Mouse (Mus musculus) bone marrow macrophage, adult 2 months (primary cell): Measurements from ENCODE around the gene Rd3. TPM values are rescaled to one million over a fixed set of nuclear protein-coding genes. Genes with fewer than 3 reads are reported as not detected.
A peak's percentile ranks its signal among the peaks of the same experiment; 100 is the strongest.

ENCODE experiments used
- H3K27ac ChIP-seq: 2 replicates; pipeline ENCODE4 v1.5.1; 2012; ENCODE audit warnings: low read depth, low read length; ENCODE audit not compliant: insufficient read depth
- H3K4me1 ChIP-seq: 2 replicates; pipeline ENCODE4 v1.6.1; 2012; ENCODE audit warnings: low read length; ENCODE audit not compliant: control insufficient read depth, insufficient read depth
- H3K4me3 ChIP-seq: 2 replicates; pipeline ENCODE4 v1.5.1; 2012; ENCODE audit warnings: mild to moderate bottlenecking, low read length, moderate library complexity; ENCODE audit not compliant: insufficient read depth
- CTCF ChIP-seq: IDR thresholded peaks from 2 replicates; pipeline ENCODE4 v1.5.1; 2012; ENCODE audit warnings: low read depth, mild to moderate bottlenecking, low read length, moderate library complexity
- POLR2A ChIP-seq: IDR thresholded peaks from 2 replicates; pipeline ENCODE4 v1.6.1; 2012; ENCODE audit warnings: mild to moderate bottlenecking, low read depth, low read length, borderline replicate concordance
- polyA plus RNA-seq: library from polyadenylated mRNA; stranded (reverse); fragments of >200 nt; gene quantifications from 2 replicates; pipeline ENCODE4 v1.2.4, GENCODE M21; 2012; ENCODE audit not compliant: missing spikeins, insufficient read depth, insufficient read length

The Rd3 gene
- polyA plus RNA-seq, 1 experiment, result 0.43 TPM

GRCm38 (mm10) chr1:191963413-191963812 is 13.8 kb upstream of the Rd3 start:
- Histone ChIP-seq H3K4me3 (no peak overlapping the region), H3K27ac (no peak overlapping the region), H3K4me1 (peaks cover 10% of the 10 kb centered on the region)
- no peak for TF ChIP-seq POLR2A
- no peak for TF ChIP-seq CTCF

GRCm38 (mm10) chr1:191963948-191964772 is 13.0 kb upstream of the Rd3 start:
- Histone ChIP-seq H3K4me1 (peaks cover 10% of the 10 kb centered on the region), H3K27ac (no peak overlapping the region), H3K4me3 (no peak overlapping the region)
- TF ChIP-seq CTCF, result peak; percentile 64
- TF ChIP-seq POLR2A, result no peak

- TF ChIP-seq CTCF (0 out of 2 replicates have a peak, but pooled peaks have one; percentile 42), POLR2A (no peak)
- peaks cover 10% of the 10 kb centered on the region for H3K4me1 ChIP-seq
- H3K4me3 ChIP-seq, result no peak overlapping the region
- H3K27ac ChIP-seq, result no peak overlapping the region
Observed at GRCm38 (mm10) chr1:191964773-191965481, 12.2 kb upstream of the Rd3 start.

- TF ChIP-seq CTCF (no peak), POLR2A (no peak)
- Histone ChIP-seq H3K4me1 (no peaks in the 10 kb centered on the region), H3K27ac (no peak overlapping the region), H3K4me3 (no peak overlapping the region)
Observed at GRCm38 (mm10) chr1:191969939-191970338, 7.2 kb upstream of the Rd3 start.

GRCm38 (mm10) chr1:191974509-191975405 is 2.4 kb upstream of the Rd3 start:
- H3K27ac ChIP-seq, result no peak overlapping the region
- TF ChIP-seq CTCF (no peak), POLR2A (no peak)
- H3K4me3 ChIP-seq, result no peak overlapping the region
- no peaks in the 10 kb centered on the region for H3K4me1 ChIP-seq

GRCm38 (mm10) chr1:191981426-191982102 is 4.4 kb downstream of the Rd3 start:
- H3K4me1 ChIP-seq, result peaks cover 14% of the 10 kb centered on the region
- H3K4me3 ChIP-seq, result no peak overlapping the region
- TF ChIP-seq CTCF, result no peak
- no peak for TF ChIP-seq POLR2A
- no peak overlapping the region for H3K27ac ChIP-seq

- H3K4me1 ChIP-seq, result peaks cover 14% of the 10 kb centered on the region
- TF ChIP-seq CTCF (no peak), POLR2A (no peak)
- H3K27ac ChIP-seq, result no peak overlapping the region
- H3K4me3 ChIP-seq, result no peak overlapping the region
Observed at GRCm38 (mm10) chr1:191986674-191987480, 9.7 kb downstream of the Rd3 start.

- TF ChIP-seq POLR2A (no peak), CTCF (no peak)
- Histone ChIP-seq H3K4me3 (no peak overlapping the region), H3K4me1 (peaks cover 14% of the 10 kb centered on the region), H3K27ac (no peak overlapping the region)
Observed at GRCm38 (mm10) chr1:191987481-191987769, 10.3 kb downstream of the Rd3 start.
